Mouse (Mus musculus): ENCODE data around the gene Zfc3h1. TPM values are rescaled to one million over a fixed set of nuclear protein-coding genes. Genes with fewer than 3 reads are reported as not detected.

The Zfc3h1 gene
- total RNA-seq, 2 experiments from 2014 or later, result 40.0 to 46.7 TPM

DNA sequence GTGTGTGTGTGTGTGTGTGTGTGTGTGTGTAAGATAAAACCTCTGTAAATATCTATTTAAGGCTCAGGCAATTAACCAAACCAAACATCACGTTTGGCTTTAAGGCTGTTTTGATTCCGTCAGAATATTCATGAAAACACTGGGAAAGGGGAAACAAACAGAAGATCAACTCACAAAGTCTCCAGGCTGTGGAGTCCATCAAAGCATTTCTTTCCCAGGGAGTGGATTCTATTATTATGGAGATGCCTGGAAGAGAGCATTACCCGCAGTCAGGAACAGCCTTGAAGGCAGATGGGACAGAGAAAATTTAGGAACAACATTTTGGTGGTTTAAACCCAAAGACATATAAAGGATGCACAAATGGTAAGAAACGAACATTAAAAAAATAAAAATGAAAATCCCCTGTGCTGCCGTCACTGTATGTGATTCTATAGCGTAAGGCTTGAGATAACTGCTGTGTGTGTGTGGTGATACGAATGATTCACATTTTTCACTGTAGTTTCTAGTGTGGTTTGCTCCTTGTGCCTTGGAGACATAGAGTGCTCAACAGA is 90.3 kb downstream of the Zfc3h1 start:
- no peak for DNase-seq (ENCODE audit: low spot score in 2 of 2)

DNA sequence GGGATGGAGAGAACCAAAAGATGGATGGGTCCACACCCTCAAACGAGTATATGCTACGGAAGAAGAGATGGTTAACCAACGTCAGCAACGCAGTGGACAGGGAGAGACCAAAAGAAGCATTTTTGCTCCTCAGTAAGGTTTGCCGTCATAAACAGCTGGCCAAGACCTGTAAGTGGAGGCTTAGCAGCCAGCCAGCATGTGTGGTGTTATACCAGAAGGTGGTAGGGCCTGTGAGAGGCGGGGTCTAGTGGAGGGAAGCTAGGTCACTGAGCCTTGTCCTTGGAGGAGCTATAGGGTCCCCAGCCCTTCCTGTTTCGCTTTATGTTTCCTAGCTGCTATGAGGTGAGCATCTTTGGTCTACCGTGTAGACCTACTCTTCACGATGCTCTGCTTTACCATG is 91.7 kb downstream of the Zfc3h1 start:
- DNase-seq (ENCODE audit: low spot score in 2 of 2), result no peak

DNA sequence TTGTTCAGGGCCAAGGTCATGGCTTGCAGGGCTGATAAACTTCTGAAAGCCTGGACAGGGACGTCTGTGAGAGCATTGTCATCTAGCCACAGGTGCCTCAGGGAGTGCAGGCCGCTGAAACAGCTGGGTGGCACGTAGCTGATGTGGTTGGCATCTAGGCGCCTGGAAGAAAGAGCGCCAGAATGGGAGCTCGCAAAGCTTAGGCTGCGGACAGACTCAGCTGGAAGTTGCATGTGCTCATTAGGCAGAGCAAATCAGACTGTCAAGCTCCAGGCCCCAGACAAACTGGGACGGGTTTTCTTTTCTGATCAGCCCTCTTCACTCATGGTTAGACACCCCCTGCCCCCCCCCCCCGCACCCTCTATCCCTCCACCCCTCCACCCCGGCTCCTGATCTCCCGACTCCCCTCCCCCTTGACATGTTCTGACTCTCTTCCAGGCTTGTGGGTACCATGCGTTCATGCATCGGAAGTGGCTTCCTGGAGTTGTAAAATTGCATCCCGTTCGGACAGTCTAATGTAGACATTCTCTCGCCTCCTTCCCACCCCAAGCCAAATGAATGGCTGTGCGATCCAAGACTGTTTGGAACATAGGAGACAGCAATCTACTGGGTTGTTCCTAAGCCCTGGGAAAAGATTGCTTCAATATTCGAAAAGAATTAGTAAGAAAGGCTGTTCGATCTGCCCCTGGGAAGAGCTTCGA is 93.8 kb downstream of the Zfc3h1 start:
- DNase-seq (ENCODE audit: low spot score in 2 of 2), result no peak

Other genes with a start within 250 kb of the Zfc3h1 start
- 1 to 10 TPM in 1 of 2 experiments, under 1 TPM in 1; 0.68 to 1.2 TPM for gene Tph2, start 199.9 kb upstream of the Zfc3h1 start, total RNA-seq (2021)
- gene Tbc1d15, start 133.5 kb upstream of the Zfc3h1 start, total RNA-seq (2021), result 10 to 100 TPM; 60.3 to 62.9 TPM
- 10 to 100 TPM; 58.1 to 58.4 TPM for gene Rab21, start 69.4 kb upstream of the Zfc3h1 start, total RNA-seq (2021)
- gene Tmem19, start 22.5 kb upstream of the Zfc3h1 start, total RNA-seq (2021), result 10 to 100 TPM; 37.9 to 39.6 TPM
- gene Thap2, start 516 bp upstream of the Zfc3h1 start, total RNA-seq (2021), result 10 to 100 TPM; 13.8 to 14.7 TPM
- gene A930009A15Rik, start 185.0 kb downstream of the Zfc3h1 start, total RNA-seq (2021), result under 1 TPM; 0.32 to 0.56 TPM
- 1 to 10 TPM; 1.9 to 2.5 TPM for gene Lgr5, start 202.8 kb downstream of the Zfc3h1 start, total RNA-seq (2021)